Mouse (Mus musculus) limb, embryonic 11.5 days (tissue): ENCODE data around the gene Foxo1. TPM values are rescaled to one million over a fixed set of nuclear protein-coding genes. Genes with fewer than 3 reads are reported as not detected.

Experiments
- ATAC-seq: fragments of 200-750 bp; cut with Nextera tagmentation; 2 replicates; pipeline ENCODE4 v1.8.0; 2017; ENCODE audit warnings: low read depth; ENCODE audit not compliant: insufficient number of reproducible peaks, low FRiP score, low TSS enrichment
- DNase-seq: peaks from one replicate; pipeline ENCODE4 v3.0.0-alpha.2; 2015; ENCODE audit warnings: low spot score
- H3K27ac ChIP-seq: fragments of 300-500 bp; sonication (generic); replicated peaks from 2 replicates; pipeline ENCODE4 v1.5.1; 2014; ENCODE audit warnings: low read depth, mild to moderate bottlenecking, low read length
- H3K27me3 ChIP-seq: fragments of 300-500 bp; sonication (generic); 2 replicates; pipeline ENCODE4 v1.6.1; 2014; ENCODE audit warnings: mild to moderate bottlenecking, low read length, mixed read lengths; ENCODE audit not compliant: control insufficient read depth, insufficient read depth
- H3K36me3 ChIP-seq: fragments of 300-500 bp; sonication (generic); 2 replicates; pipeline ENCODE4 v1.6.1; 2014; ENCODE audit warnings: mild to moderate bottlenecking, low read length, moderate library complexity, mixed read lengths; ENCODE audit not compliant: control insufficient read depth, insufficient read depth
- H3K4me1 ChIP-seq: fragments of 300-500 bp; sonication (generic); 2 replicates; pipeline ENCODE4 v1.6.1; 2014; ENCODE audit warnings: low read length, mixed read lengths; ENCODE audit not compliant: control insufficient read depth, insufficient read depth
- H3K4me2 ChIP-seq: fragments of 300-500 bp; sonication (generic); 2 replicates; pipeline ENCODE4 v1.6.1; 2014; ENCODE audit warnings: low read depth, mild to moderate bottlenecking, moderate library complexity; ENCODE audit not compliant: severe bottlenecking
- H3K4me3 ChIP-seq: fragments of 300-500 bp; sonication (generic); 2 replicates; pipeline ENCODE4 v1.5.1; 2014; ENCODE audit warnings: low read depth, low read length
- H3K9ac ChIP-seq: fragments of 300-500 bp; sonication (generic); 2 replicates; pipeline ENCODE4 v1.6.1; 2014; ENCODE audit warnings: mild to moderate bottlenecking, low read length
- H3K9me3 ChIP-seq: fragments of 300-500 bp; sonication (generic); 2 replicates; pipeline ENCODE4 v1.6.1; 2016; ENCODE audit warnings: low read length; ENCODE audit not compliant: control insufficient read depth
- WGBS: fragments of 180-500 bp; shearing (Covaris S2); extraction: QIAGEN DNeasy Blood & Tissue Kit; methylation state at CpG from one replicate; pipeline ENCODE4 v1.1.7; 2014; 5-methylcytosine and 5-hydroxymethylcytosine counted together
- polyA plus RNA-seq: library from polyadenylated mRNA; unstranded; fragments of >200 nt; fragmentation: Nextera tagmentation; extraction: Ambion mirVana; gene quantifications from 2 replicates; pipeline ENCODE4 v1.2.1, GENCODE M21; 2014

The Foxo1 gene
- polyA plus RNA-seq, 1 experiment from 2014 or later = 5.9 TPM

- Histone ChIP-seq H3K9ac (no peak overlapping the region), H3K4me2 (no peak overlapping the region), H3K4me1 (peaks cover 20% of the 10 kb centered on the region), H3K36me3 (no peaks in the 10 kb centered on the region), H3K27ac (no peak overlapping the region), H3K4me3 (no peak overlapping the region), H3K9me3 (no peaks in the 10 kb centered on the region), H3K27me3 (0 out of 2 replicates have a peak, but pooled peaks cover 2% of the 10 kb centered on the region)
- ATAC-seq (no peak), DNase-seq (no peak)
- WGBS = 64% methylated on average over 10 of the region's 10 CpGs
These were observed 128.9 kb downstream of the Foxo1 start for GRCm38 (mm10) chr3:52396951-52397615.

GRCm38 (mm10) chr3:52397961-52398360, 129.8 kb downstream of the Foxo1 start:
- peaks cover 20% of the 10 kb centered on the region for H3K4me1 ChIP-seq
- H3K36me3 ChIP-seq = no peaks in the 10 kb centered on the region
- no peak for ATAC-seq
- no peaks in the 10 kb centered on the region for H3K9me3 ChIP-seq
- DNase-seq = no peak
- H3K27ac ChIP-seq = no peak overlapping the region
- H3K27me3 ChIP-seq = 0 out of 2 replicates have a peak, but pooled peaks cover 2% of the 10 kb centered on the region
- 74% methylated on average over 8 of the region's 8 CpGs for WGBS
- no peak overlapping the region for H3K9ac ChIP-seq
- no peak overlapping the region for H3K4me2 ChIP-seq
- no peak overlapping the region for H3K4me3 ChIP-seq

- H3K27me3 ChIP-seq = 0 out of 2 replicates have a peak, but pooled peaks cover 2% of the 10 kb centered on the region
- H3K9ac ChIP-seq = no peak overlapping the region; the same call in 1 of the 2 replicates
- 0 out of 2 replicates have a peak overlapping the region, but pooled peaks have one; percentile 21 for H3K27ac ChIP-seq
- H3K4me3 ChIP-seq = peak overlapping the region; percentile 16; the same call in 1 of the 2 replicates
- 6% methylated on average over 19 of the region's 19 CpGs for WGBS
- ATAC-seq = 0 out of 2 replicates have a peak, but pooled peaks have one; percentile 41
- H3K36me3 ChIP-seq = no peaks in the 10 kb centered on the region
- no peaks in the 10 kb centered on the region for H3K9me3 ChIP-seq
- no peak for DNase-seq
- peak overlapping the region; percentile 70 for H3K4me2 ChIP-seq
- H3K4me1 ChIP-seq = peaks cover 20% of the 10 kb centered on the region
These were observed 132.4 kb downstream of the Foxo1 start for GRCm38 (mm10) chr3:52400284-52401161.

- Histone ChIP-seq H3K27ac (0 out of 2 replicates have a peak overlapping the region, but pooled peaks have one; percentile 21), H3K4me2 (peak overlapping the region; percentile 70), H3K9ac (peak overlapping the region; percentile 58), H3K4me1 (peaks cover 20% of the 10 kb centered on the region), H3K9me3 (no peaks in the 10 kb centered on the region), H3K36me3 (no peaks in the 10 kb centered on the region), H3K27me3 (0 out of 2 replicates have a peak, but pooled peaks cover 2% of the 10 kb centered on the region), H3K4me3 (peak overlapping the region; percentile 16)
- WGBS = under 1% methylated on average over 26 of the region's 26 CpGs
- peak; percentile 67 for DNase-seq
- peak; percentile 45; the same call in 1 of the 2 replicates for ATAC-seq
These were observed 133.2 kb downstream of the Foxo1 start for GRCm38 (mm10) chr3:52401162-52401928.

Other genes starting within 250 kb of the Foxo1 start
- 4.3 and 5.1 TPM in 2 replicates for gene Maml3, start 163.3 kb upstream of the Foxo1 start, polyA plus RNA-seq